Mouse (Mus musculus) kidney, postnatal 25 days (tissue): ENCODE measurements around the gene Tagln2.

Experiments
- DNase-seq, 2 experiments: peaks; one replicate each; pipeline ENCODE4 v3.0.0; 2021; ENCODE audit warnings: mixed read lengths in 2 of 2

Tagln2 gene

DNA sequence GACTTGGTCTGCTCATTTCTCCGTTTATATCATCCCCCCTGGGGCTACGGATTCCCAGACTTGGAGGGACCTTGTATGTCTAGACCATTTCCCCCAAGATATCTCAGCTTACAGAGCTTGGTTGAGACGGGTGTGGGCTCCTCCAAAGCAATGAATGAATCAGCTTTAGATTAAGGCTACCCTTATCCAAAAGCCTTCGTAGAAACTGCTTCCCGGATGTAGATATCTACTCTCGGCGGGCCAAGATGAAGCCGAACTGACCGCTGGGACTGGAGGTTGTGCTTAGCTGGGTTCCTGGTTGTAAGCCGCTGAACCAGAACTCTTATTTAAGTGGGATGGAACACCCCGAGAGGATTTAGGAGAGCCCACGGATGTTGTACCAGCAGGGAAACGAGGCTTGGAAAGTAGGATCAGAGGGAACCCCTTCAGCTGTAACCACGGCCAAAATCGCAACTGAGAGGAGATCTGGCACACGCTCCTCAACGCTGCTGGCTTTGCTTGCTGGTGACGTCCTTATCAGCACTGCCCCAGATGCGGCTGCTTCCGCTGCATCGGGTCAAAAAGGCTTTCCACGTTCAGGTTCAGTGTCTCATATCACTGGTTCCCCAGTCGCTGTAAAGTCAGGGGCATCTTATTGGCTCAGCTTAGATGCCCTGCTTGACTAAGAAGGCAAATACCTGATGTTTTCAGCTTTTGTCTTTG is 26.7 kb downstream of the Tagln2 start:
- peak; percentile 49 to 75 for DNase-seq

DNA sequence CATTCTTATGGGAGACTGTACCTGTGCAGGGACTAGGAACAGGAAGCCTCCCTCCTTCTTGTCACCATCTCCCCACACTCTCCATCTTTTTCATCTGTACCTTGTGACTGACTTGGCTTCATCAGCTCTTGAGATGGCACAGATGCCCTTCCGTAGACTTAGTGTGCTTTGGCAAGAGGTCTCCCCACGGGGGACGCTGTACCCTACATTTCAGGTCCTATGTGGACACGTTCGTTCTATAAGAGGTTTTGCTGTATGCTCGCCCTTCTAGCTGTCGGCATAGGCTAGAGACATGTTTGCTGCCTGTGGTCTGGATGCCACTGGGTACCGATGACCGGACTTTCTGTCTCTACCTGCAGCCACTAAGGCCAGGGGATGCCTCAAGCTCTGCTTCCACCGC is 27.6 kb downstream of the Tagln2 start:
- no peak for DNase-seq

- peak; percentile 92 to 97 for DNase-seq
Observed at GRCm38 (mm10) chr1:172528701-172529100, 28.9 kb downstream of the Tagln2 start.

- DNase-seq, result no peak
Observed at GRCm38 (mm10) chr1:172530544-172531220, 30.8 kb downstream of the Tagln2 start.

- peak; percentile 55 to 79 for DNase-seq
Observed at GRCm38 (mm10) chr1:172532551-172532950, 32.7 kb downstream of the Tagln2 start.

- no peak for DNase-seq
Observed at GRCm38 (mm10) chr1:172535116-172535515, 35.3 kb downstream of the Tagln2 start.

DNA sequence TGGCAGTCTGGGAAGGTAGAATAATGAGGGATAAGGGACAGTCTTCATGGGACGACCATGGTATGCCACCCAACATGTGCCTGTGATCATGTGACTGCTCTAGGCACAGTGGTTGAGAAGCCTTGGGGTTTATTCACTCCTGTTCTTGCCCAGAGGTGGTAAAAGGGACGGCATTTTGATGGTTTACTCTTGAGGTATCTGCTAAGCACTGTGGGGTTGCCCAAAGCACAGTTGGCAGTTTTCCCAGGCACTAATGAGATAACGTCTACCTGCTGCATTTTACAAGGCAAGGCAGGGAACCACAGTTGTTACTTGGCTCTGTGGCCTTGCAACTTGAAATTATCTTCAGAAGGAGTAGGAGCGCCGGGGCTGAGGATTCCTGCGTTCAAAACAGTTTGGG is 40.0 kb downstream of the Tagln2 start:
- DNase-seq, result no peak

DNA sequence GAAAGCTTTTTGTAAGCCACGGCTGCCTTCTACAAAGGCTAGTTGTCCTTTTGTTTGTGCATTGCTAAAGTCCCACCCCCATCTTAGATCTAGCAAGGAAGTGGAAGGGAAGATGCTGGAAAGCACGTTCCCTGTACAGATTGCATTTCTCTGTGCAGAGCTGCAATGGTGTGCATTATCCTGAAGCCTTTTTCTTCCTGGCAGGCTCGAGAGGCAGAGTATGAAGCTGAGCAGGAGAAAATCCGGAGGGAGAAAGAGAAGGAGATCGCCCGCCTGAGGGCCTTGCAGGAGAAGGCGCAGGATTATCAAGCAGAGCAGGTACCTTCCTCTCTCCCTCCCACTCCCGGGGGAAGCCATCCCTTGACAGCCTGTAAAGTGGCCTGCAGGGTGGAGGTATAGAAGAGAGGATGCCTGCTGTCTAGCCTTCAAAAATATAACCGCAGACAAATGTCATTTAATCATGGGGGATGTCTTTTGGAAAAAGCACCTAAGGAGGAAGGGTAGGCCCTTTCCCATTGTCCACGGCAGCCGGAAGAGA is 40.5 kb downstream of the Tagln2 start:
- no peak for DNase-seq

GRCm38 (mm10) chr1:172546062-172546461 is 46.2 kb downstream of the Tagln2 start:
- DNase-seq, result no peak

GRCm38 (mm10) chr1:172548501-172548900 is 48.7 kb downstream of the Tagln2 start:
- DNase-seq, result no peak

- peak in 1 of 2 experiments; percentile 54 for DNase-seq
Observed at GRCm38 (mm10) chr1:172549314-172549713, 49.5 kb downstream of the Tagln2 start.

- no peak for DNase-seq
Observed at GRCm38 (mm10) chr1:172549717-172550116, 49.9 kb downstream of the Tagln2 start.

DNA sequence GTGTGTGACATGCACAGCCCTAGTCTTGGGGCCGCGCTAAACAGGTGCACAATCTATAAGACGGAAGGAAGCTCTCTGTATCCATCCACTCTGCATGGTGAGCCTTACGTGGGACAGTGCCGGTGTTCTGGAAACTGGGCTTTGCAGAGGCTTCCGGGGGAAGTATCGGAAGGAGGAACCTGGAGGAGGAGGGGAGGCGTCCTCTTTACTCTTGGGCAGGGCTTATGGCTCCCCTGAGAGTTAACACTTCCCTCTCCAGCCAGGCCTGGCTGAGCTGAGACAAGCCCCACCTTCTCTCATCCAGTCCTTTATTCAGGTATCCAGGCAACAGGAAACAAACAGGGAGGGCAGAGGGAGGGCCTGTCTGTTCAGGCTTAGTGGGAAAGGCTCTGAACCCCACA is 50.7 kb downstream of the Tagln2 start:
- DNase-seq, result peak; percentile 64 to 79

GRCm38 (mm10) chr1:172551009-172551408 is 51.2 kb downstream of the Tagln2 start:
- no peak for DNase-seq

- peak; percentile 43 to 58 for DNase-seq
Observed at GRCm38 (mm10) chr1:172552623-172553022, 52.8 kb downstream of the Tagln2 start.

DNA sequence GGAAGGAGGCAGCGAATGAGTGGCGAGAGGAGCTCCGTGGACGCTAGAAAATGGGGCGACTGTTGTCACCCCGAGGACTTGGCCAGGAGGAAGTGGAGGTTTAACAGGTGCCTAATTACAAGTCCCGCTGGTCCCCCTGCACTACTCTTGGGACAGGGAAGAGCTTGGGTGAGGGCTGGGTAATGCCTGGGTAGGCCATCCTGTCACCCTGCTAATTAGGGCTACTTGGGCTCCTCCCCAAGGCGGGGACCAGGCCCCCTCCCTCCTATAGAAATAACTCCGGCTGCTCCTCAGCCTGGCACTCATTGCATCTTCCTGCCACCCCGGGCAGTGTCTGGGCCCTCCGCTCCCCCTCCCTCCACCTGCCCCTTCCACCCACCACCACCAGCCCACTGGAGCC is 55.8 kb downstream of the Tagln2 start, which contains the start of gene Vsig8:
TSS of gene Vsig8 (plus strand) at position 301 of the 400 bp plus-strand sequence.
- no peak for DNase-seq
